Mouse (Mus musculus) frontal cortex, postnatal 14 days (tissue): ENCODE data around the gene Lrriq4.

Source experiments
- DNase-seq, 2 experiments: peaks; one replicate each; pipeline ENCODE4 v3.0.0; 2022; ENCODE audit warnings: low spot score in 2 of 2

The Lrriq4 gene

DNA sequence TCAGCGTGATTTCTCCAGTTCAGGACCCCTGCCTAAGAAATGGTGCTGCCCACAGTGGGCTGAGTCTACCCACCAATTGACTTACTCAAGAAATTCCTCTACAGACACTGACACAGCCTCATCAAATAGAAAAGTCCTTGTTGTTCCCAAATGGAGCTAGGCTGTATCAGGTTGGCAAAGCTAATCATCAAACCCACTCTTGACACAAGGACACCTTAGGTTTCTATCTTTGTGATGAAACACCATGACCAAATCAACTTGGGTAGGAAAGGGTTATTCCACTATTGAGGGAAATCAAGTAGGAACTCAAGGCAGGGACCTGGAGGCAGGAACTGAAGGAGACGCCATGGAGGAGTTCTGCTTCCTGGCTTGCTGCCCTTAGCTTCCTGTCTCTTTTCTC lies at the start of gene Lrriq4:
Gene Lrriq4 (plus strand): TSS at position 301 of the 400 bp plus-strand sequence.
- no peak for DNase-seq

DNA sequence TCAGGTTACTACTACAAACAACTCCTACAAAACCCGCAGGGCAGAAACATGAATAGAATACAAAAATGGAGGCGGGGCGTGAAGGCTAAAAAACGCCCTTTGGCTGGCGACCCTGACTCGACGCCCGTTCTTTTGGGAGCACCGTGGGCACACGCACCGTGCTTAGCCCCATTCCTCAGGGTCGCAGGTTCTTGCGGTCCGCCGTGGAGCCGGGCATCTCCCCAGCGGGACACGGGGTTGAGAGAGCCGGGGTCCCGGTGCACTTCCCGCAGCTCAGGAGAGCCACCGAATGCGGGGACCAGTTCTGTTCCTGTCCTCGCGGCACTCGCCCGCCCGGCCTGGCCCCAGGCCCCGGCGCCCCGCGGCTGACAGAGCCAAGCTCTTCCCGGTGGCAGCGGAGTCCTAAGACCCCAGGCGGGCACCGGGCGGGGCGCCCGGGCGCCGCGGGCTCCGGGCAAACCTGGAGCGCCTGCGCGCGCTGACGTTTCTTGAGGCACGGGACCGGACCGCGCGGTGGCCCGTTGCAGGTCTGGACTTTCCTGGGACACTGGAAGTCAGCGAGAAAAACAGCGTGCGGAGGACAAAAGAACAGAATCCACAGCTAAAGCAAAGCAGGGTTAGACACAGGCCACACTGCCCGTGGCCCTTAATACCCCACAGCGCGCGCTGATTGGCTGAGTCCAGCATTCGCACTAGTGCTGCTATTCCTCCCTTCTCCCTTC lies 49.0 kb upstream of the Lrriq4 start:
- peak in 1 of 2 experiments; percentile 17 for DNase-seq

DNA sequence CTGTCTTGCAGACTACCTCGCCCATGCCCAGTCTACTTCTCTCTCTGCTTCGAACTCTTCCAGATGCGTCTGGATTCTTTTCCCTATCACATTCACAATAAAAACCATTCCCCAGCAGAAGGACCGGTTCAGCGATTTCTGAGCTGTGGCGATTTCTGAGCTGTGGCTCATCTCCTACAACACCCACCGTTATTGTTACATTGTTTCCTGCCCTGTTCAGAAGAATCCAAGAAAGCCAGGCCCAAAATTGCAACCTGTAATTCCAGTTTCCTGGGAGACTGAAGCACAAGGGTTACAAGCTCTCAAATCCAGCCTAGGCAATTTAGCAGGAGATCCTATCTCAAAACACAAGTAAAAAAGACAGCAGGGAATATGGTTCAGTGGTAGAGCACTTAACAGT lies 47.0 kb upstream of the Lrriq4 start:
- no peak for DNase-seq

DNA sequence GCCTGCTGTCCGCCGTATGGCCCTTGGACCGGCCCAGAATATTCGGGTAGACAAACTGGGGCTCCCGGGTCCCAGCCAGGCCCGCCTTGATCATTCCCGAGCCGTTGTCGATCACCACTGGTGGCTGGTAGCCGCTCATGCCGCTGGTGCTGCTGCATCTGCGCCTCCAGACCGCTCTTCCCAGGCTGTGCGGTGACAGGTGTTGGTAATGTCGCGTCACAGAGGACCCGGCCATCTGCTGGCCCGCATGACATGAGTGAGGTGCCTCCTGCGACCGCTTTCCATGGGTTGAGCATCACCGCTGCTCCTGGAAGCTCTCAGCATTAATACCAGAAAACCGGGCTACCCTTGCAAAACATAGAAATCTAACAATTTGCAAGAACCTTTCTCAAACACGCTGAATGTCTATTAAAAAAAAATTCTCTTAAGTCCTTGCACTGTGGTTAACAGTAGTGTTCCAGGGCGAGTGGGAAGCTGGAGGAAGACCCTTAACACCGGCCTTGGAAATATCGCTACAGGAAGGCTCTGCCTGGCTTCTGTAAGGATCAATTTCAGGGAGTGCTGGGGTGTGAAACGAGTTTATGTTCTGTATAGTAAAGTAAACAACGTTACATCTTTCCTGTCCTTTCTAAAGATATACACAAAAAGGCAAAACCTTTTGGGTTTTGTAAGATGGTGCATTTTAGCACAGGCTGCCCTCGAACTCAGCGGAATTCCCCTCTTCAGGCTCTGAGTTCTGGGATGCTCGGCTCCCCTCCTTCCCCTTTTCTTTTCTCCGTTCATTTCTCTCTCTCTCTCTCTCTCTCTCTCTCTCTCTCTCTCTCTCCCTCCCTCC lies 44.4 kb upstream of the Lrriq4 start, which contains the start of gene Actrt3:
Gene Actrt3 (minus strand): TSS at position 229 of the 835 bp plus-strand sequence.
- peak in 1 of 2 experiments; percentile 39 for DNase-seq

DNA sequence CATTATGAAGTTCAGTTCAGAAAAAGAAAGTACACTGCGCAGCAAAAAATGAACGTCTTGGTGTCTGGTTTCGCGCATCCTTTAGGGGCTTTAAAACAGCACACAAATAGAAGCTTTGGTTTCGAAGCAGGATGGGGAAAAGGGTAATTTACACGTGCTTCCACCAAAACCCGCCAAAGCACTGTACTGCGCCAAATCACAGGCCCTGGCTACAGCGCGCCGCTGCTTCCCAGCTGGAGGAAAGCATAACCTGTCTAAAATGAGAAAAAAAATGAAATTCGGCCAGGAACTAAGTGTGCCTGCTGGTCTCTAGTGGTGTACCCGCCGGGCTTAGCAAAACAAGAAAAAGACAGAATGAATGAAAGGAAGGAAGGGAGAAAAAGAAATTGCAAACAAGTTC lies 43.6 kb upstream of the Lrriq4 start:
- peak in 1 of 2 experiments; percentile 40 for DNase-seq

DNA sequence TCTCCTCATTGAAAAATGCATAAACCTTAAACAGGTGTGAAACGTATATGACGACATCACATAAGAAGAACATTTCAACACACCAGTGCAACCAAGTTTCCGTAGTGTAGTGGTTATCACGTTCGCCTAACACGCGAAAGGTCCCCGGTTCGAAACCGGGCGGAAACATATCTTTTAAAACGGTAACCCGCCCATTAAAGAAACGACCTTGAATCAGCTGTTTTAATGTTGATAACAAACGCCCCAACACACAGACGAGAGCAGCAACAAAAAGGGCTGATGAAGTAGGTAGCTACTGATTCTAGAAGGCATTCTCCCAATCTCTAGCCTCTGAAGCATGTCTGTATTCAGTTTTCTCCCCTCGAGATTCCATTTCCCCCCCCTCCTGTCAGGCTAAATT lies 43.1 kb upstream of the Lrriq4 start:
- peak; percentile 73 to 88 for DNase-seq

DNA sequence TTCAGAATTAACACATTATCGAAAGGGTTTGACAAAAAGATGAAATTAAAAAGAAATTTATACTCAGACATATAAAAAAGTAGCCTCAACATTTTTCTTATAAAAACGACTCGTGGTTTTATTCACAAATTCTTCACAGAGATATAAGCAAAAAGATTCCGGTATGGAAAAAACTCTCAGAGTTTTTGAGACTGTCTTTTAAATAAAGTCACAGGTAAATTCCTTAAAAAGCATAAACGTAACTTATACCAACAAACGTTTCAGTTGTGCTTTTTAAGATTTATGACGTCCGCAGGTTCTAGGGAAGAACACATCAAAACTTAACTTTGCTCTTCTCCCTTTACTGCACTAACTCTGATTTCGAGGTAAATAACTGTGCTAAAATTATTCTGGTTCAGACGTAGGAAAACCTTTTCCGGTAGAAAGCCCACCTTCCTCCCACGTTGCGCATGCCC lies 42.7 kb upstream of the Lrriq4 start:
- DNase-seq = no peak

DNA sequence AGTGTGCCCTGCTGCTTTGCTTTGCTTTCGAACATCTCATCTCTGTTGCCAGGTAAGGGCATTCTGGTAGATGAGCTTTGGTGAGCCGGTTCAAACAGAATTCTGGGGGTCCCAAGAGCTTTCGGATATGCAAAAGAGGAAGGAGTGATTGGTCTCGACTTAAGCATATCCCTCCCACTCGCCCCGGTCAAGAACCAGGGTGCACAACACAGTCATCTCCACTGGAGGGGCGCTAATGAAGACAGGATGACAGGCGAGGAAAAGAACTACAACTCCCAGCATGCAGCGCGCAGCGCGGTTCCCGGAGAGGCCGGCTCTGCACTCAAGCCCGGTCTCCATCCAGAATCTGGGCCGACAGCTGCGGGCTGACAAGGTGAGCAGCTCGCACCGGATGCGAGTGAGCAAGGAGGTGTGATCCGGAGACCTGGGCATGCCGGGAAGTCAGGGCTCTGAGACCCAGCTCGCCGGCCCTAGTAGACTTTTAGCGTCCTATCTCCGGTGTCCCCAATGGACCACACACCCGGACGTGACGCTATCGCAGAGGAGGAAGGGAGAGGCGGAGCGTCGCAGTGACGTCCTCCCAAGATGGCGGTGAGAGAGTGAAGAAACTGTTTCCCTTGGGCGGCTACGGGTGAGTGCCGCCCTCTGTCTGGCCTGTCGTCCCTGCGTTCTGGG lies 42.1 kb upstream of the Lrriq4 start, which contains the start of gene Mynn:
Gene Mynn (plus strand): TSS at position 1 of the 675 bp plus-strand sequence.
- DNase-seq = peak; percentile 95 to 96

DNA sequence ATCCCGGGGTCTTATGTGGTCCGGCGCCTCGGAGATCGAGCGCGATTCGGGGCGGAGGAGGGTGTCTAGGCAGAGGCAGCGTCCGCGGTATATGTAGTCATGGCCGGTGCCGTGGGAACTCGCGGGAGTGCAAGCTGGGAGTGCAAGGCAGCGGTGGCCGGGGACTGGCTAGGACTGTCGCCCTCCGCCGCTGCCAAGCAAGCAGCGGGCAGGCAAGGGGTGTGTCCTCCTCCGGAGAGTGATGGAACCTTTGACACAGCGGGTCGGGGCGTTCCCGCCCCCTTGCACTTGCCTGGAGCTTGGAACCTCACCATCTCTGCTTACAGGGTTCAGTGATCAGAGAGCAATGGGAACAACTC lies 41.6 kb upstream of the Lrriq4 start:
- no peak for DNase-seq

DNA sequence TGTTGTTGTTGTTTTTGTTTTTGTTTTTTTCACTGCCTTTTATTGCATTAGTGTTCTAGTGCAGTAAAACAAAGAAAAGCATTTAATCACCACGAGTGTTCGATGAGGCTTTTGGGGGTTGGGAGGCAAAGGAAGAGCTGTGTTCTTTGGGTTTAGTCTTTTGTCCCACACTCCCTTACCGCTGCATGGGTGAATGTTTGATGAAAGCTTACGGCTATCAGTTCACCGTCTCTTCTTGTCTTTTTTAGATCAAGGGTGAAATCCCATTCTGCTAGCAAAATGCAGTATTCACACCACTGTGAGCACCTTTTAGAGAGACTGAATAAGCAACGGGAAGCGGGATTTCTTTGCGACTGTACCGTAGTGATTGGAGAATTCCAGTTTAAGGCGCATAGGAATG lies 41.1 kb upstream of the Lrriq4 start:
- no peak for DNase-seq

DNA sequence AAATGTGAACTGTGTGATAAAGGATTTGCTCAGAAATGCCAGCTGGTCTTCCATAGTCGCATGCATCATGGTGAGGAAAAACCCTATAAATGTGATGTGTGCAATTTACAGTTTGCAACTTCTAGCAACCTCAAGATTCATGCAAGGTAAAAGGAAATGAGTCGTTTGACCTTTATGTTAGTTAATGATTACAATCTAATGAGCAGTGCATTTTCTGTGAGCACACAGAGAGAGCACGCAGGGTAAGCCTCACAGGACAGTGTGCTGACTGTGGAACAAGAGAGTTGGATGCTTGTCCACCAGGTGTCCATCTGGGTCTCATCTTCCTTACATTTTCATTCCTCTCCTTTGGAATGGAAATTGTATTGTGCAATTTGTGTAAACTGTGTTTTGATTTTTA lies 35.3 kb upstream of the Lrriq4 start:
- no peak for DNase-seq

DNA sequence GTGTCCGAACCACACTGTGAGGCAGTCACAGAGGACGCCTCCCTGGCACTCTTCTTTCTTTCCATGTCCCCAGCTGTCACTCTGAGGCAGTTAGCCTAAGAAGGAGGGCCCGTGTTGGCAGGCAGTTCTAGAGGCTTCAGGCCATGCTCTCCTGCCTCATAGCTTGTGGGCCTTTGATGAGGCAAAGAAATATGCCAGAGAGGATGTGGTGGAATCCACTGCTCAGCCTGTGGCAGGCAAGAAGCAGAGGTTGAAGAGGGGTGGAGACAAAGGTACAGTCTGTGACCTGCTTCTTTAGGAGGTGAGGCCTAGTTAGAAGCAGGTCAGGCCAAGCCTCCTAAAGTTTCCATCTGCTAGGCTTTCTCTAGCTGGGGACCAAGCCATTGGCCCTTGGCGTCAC lies 33.4 kb upstream of the Lrriq4 start:
- DNase-seq = no peak

DNA sequence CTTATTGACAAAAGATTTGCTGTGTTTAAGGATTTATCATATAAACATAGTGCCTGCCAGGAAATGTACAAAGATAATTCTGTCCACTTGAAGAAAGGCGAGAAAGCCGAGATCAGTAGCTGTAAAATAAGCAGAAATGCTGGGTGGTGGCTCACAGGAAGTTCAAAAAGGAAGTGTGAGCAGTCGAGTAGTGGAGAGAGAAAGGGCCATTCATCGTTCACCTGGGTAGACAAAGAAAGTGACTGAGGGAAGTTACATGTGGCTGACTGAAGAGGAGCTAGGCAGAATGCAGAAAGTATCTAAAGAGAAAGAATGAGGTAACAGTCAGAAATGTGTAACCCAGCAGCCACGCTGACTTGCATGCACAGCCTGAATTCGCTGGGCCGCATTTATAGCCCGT lies 24.2 kb upstream of the Lrriq4 start:
- DNase-seq = no peak

DNA sequence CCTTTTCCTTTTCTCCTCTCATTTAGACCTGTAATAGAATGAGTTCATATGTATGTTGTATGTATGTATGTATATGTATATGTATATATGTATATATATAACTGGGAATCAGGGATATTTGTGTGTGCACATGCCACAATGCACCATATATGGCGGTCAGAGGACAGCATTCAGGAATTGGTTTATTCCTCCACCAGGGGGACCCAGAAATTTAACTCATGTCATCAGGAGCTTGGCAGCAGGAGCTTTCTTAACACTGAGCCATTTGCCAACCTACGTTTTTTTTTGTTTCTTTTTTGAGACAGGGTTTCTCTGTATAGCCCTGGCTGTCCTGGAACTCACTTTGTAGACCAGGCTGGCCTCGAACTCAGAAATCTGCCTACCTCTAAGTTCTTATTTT lies 10.6 kb upstream of the Lrriq4 start:
- no peak for DNase-seq

DNA sequence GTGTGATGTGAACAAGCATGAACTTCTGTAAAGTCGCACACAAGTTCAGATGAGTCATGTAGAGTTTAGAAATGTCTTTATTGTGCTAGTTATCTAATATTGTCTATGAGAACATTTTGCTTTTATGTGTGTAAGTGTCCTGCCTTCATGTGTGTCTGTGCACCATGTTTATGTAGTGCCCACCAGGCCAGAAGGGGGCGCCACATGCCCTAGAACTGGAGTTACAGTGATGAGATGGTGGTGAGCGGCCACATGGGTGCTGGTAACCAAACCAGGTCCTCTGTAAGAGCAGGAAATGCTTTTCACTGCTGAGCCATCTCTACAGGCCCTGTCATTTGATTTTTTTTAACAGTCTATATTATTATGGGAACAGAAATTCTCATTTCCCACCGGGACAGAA lies 8.7 kb upstream of the Lrriq4 start:
- DNase-seq = no peak

DNA sequence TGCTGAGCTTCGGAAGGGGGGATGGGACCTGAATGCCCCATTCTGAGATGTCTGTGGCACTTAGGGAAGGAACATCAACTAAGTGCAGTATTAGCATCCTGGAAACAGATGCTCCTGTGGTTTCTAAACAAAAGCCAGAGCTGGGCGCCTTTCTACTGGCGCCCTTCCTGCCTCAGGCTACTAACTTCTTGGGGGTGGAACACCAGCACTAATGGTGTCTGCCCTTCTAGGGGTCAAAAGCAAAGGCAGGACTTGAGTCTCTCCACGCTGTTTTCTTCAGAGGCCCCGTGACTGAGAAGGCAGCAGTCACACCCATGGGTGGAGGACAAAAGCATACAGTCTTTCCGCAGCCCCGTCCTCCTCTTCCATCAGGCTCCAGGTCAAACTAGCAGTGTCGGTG lies 2.5 kb downstream of the Lrriq4 start:
- no peak for DNase-seq

DNA sequence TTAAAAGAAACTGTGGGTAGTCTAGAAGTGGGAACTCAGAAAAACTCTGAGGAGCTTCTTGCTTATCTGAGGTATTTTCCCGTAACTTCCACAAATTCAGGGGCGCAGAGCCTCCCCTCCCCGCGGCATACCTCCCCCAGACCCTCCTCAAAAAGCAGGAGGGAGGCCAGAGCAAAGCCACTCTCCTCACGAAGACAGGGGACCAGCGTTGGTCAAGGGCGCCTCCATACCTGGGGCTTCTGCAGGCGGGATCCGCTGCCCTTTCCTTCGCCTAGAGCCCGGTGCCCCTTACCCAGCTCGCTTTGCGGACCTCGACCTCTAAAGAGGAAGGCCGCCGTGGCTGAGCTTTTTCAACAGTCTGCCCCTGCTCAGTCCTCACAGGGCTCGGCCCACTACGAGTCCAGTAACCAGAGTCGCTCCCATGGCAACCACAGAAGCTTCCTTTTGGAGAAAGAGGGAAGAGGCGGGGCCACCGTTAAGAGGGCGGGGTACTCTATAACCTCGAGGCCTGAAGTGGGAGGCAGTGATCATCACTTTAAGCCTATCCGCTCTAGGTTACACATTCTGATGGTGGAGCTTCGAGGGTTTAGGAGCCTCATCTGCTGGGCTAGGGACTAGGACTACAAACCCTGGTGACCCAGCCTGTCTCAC lies 3.3 kb downstream of the Lrriq4 start, which contains the start of gene Lrrc34:
Gene Lrrc34 (minus strand): TSS at position 430 of the 651 bp plus-strand sequence.
- peak; percentile 13 to 15 for DNase-seq

DNA sequence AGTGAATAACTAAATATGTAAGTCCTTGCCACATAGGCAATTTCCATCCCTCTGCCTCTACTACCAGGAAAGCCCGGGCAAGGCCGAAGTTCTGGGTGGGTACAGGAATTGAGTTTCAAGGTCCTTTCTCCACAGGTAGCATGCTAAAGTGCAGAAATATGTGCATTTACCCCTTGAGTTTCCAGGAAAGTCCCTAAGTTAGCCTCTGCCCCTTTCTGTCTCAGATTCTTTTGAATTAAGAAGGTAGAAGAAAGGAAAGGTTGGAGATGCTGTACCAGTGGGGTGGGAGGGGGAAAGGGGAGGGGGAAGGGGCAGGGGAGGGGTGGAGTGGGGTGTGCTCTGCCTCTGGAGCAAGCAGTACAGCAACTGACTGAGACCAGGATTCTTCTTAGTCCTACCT lies 4.2 kb downstream of the Lrriq4 start:
- DNase-seq = no peak

DNA sequence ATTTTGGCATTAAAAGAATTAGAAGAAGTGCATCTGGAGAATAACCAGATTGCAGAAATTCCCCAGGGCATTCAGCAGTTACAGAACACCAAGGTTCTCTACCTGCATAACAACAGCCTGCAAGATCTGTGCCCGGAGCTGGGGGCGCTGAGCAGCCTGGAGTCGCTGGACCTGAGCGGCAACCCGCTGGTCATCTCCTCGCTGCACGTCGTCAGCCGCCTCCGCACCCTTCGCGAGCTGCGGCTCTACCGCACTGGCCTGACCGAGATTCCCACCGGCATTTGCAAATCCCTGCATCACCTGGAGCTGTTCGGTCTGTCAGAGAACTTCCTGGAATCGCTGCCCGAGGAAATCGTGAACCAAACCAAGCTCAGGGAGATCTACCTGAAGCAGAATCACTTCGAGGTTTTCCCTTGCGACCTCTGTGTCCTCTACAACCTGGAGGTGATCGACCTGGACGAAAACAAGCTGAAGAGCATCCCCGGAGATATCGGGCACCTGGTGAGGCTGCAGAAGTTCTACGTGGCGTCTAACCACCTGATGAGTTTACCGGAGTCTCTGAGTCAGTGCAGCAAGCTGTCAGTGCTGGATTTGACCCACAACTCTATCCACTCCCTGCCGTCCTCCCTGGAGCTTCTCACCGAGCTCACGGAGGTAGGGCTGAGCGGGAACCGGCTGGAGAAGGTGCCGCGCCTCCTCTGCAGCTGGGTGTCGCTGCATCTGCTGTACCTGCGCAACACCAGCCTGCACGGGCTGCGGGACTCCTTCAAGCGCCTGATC lies 5.9 kb downstream of the Lrriq4 start:
- DNase-seq = no peak

DNA sequence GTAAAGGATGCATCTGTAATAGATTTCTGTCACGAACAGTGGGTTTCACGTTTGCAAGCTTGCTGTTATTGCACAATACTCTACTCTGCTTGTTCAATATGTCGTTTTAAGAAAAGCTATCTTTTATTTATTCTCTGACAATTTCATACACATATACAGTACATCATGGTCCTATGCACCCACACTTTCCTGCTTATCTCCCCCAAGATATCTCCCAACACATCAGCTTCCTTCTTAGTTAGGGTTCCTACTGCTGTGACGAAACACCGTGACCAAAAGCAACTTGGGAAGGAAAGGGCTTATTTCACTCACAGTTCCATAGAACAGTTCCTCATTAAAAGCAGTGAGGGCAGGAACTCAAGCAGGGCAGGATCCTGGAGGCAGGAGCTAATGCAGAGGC lies 11.6 kb downstream of the Lrriq4 start:
- no peak for DNase-seq

DNA sequence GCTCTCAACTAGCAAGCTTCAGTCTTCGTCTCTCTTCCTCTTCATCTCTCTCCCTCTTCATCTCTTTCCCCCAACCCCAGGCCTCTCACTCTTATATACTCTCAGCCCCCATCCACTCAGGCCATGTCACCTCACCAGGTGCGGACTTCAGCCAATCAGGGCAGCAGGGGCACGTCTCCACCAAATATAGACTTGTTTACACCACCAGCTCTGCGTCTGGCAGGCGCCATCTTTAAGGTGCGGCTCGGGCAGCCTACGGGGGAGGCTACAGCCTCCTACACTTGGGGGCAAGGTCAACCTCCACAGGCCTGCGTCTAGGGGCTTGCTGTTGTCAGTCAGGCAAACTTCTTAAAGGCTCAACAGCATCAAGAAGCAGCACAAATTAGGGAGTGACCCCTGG lies 14.2 kb downstream of the Lrriq4 start:
- DNase-seq = no peak
